Mouse (Mus musculus): ENCODE results near the gene Gm14147. TPM values are rescaled to one million over a fixed set of nuclear protein-coding genes. Genes with fewer than 3 reads are reported as not detected.
"Not testable (repeated sequence)": the region's sequence is repeated elsewhere in the genome, so short reads cannot be mapped to it uniquely, and the experiment has no call there.

The Gm14147 gene
- not detected in 2 replicates for polyA plus RNA-seq (2014; fragmentation: Nextera tagmentation; extraction: Ambion mirVana)

GRCm38 (mm10) chr2:151097945-151098344 is at the start of gene Gm14147:
Gm14147 (plus strand) TSS chr2:151098245.
- not testable (repeated sequence) for H3K9me3 ChIP-seq (ENCODE audit: control insufficient read depth, low read length); H3K4me3 ChIP-seq (ENCODE audit: low read depth, low read length); H3K4me2 ChIP-seq (ENCODE audit: low read depth, severe bottlenecking); H3K9ac ChIP-seq (ENCODE audit: low read length); H3K27ac ChIP-seq (replicated peaks; ENCODE audit: low read depth, low read length); ATAC-seq (ENCODE audit: insufficient number of reproducible peaks, low FRiP score, low TSS enrichment, low read depth); H3K4me1 ChIP-seq (ENCODE audit: control insufficient read depth, insufficient read depth, low read length); H3K27me3 ChIP-seq (ENCODE audit: control insufficient read depth, insufficient read depth, low read length); DNase-seq (ENCODE audit: low spot score); H3K36me3 ChIP-seq (ENCODE audit: control insufficient read depth, insufficient read depth, low read length)
- WGBS = no CpG with 5 or more reads among the region's 3 CpGs

GRCm38 (mm10) chr2:151056637-151057036 is 41.4 kb upstream of the Gm14147 start:
- Histone ChIP-seq H3K27ac (replicated peaks; ENCODE audit: low read depth, low read length) (no peak overlapping the region), H3K9ac (ENCODE audit: low read length) (no peak overlapping the region), H3K9me3 (ENCODE audit: control insufficient read depth, low read length) (no peaks in the 10 kb centered on the region; the same call in 1 of the 2 replicates), H3K36me3 (ENCODE audit: control insufficient read depth, insufficient read depth, low read length) (no peaks in the 10 kb centered on the region), H3K4me2 (ENCODE audit: low read depth, severe bottlenecking) (no peak overlapping the region), H3K27me3 (ENCODE audit: control insufficient read depth, insufficient read depth, low read length) (no peaks in the 10 kb centered on the region), H3K4me1 (ENCODE audit: control insufficient read depth, insufficient read depth, low read length) (no peaks in the 10 kb centered on the region), H3K4me3 (ENCODE audit: low read depth, low read length) (no peak overlapping the region)
- WGBS = 94% methylated on average over 1 of the region's 1 CpGs
- DNase-seq (ENCODE audit: low spot score) (no peak), ATAC-seq (ENCODE audit: insufficient number of reproducible peaks, low FRiP score, low TSS enrichment, low read depth) (no peak)

GRCm38 (mm10) chr2:151092250-151092649 is 5.8 kb upstream of the Gm14147 start, which contains the start of gene Gm14151:
Gm14151 (minus strand) TSS chr2:151092350.
- H3K4me2 ChIP-seq (ENCODE audit: low read depth, severe bottlenecking); H3K9me3 ChIP-seq (ENCODE audit: control insufficient read depth, low read length); H3K27me3 ChIP-seq (ENCODE audit: control insufficient read depth, insufficient read depth, low read length); H3K4me1 ChIP-seq (ENCODE audit: control insufficient read depth, insufficient read depth, low read length); DNase-seq (ENCODE audit: low spot score); ATAC-seq (ENCODE audit: insufficient number of reproducible peaks, low FRiP score, low TSS enrichment, low read depth); H3K36me3 ChIP-seq (ENCODE audit: control insufficient read depth, insufficient read depth, low read length); H3K27ac ChIP-seq (replicated peaks; ENCODE audit: low read depth, low read length); H3K9ac ChIP-seq (ENCODE audit: low read length); H3K4me3 ChIP-seq (ENCODE audit: low read depth, low read length): not testable (repeated sequence)
- WGBS = no CpG with 5 or more reads among the region's 3 CpGs

Other genes starting within 250 kb of the Gm14147 start
- gene Abhd12, start 193.5 kb upstream of the Gm14147 start, polyA plus RNA-seq (2014; fragmentation: Nextera tagmentation; extraction: Ambion mirVana) = 50.1 and 55.5 TPM in 2 replicates
- gene Gins1, start 192.8 kb upstream of the Gm14147 start, polyA plus RNA-seq (2014; fragmentation: Nextera tagmentation; extraction: Ambion mirVana) = 78.2 and 83.8 TPM in 2 replicates
- 11.5 and 13.6 TPM in 2 replicates for gene Ninl, start 58.9 kb upstream of the Gm14147 start, polyA plus RNA-seq (2014; fragmentation: Nextera tagmentation; extraction: Ambion mirVana)
- gene Nanp, start 58.8 kb upstream of the Gm14147 start, polyA plus RNA-seq (2014; fragmentation: Nextera tagmentation; extraction: Ambion mirVana) = 50.1 and 53.5 TPM in 2 replicates
- gene Gm14151, start 5.9 kb upstream of the Gm14147 start, polyA plus RNA-seq (2014; fragmentation: Nextera tagmentation; extraction: Ambion mirVana) = not detected in 2 replicates